27 mouse cellular contexts compared by ENCODE assay signal in the genomic region with DNA sequence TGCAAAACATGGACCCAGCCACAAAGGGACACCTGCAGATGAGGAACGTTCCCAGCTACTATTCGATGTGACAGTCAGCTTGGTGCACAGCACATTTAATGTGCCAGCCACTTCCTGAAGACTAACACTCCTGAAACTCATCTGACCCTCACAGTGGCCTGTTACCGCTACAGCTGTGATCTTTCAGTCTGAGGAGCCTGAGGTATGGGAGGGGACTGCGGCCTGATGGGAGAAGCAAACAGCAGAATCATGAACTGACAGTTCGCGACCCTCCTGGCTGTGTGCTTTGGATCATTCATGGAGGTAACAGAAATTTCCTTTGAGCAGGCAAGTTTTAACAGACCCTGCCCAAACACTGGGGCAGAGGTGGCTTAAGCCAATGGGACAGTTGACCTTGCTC.
"Had no signal": no experiment of that assay in that cellular context is flagged by ENCODE, and none has a peak within 500 bp of the region (broad histone marks: within the 10 kb centered on the region; RNA-seq: fewer than 3 reads in every experiment).

No protein-coding gene starts in this region.

- DNase-seq: cerebellum, adult 9-10 months; cerebellum, adult 9-11 months; cerebellum, postnatal 10 days; cerebellum, postnatal 14 days; cerebellum, postnatal 25 days; cerebellum, postnatal 36 days; embryo, embryonic 11 days; forebrain, postnatal 0 days; gastrocnemius, adult 2 months; gastrocnemius, postnatal 10 days; gastrocnemius, postnatal 14 days; gastrocnemius, postnatal 25 days; gastrocnemius, postnatal 36 days; heart, adult 11 months; heart, adult 18-20 months; heart, adult 2 months had no signal

- H3K27me3 ChIP-seq: embryonic facial prominence, embryonic 12.5 days; embryonic facial prominence, embryonic 13.5 days; embryonic facial prominence, embryonic 15.5 days; forebrain, embryonic 12.5 days; forebrain, embryonic 13.5 days; forebrain, embryonic 15.5 days had no signal

- H3K27ac ChIP-seq: embryonic facial prominence, embryonic 10.5 days; embryonic facial prominence, embryonic 12.5 days; embryonic facial prominence, embryonic 13.5 days; embryonic facial prominence, embryonic 15.5 days; forebrain, embryonic 10.5 days; forebrain, embryonic 12.5 days; forebrain, embryonic 13.5 days; forebrain, embryonic 15.5 days; gastrocnemius, adult 2 months; heart, adult 2 months had no signal

- H3K9me3 ChIP-seq: embryonic facial prominence, embryonic 10.5 days; embryonic facial prominence, embryonic 12.5 days; embryonic facial prominence, embryonic 13.5 days; embryonic facial prominence, embryonic 15.5 days; forebrain, embryonic 10.5 days; forebrain, embryonic 12.5 days; forebrain, embryonic 13.5 days; forebrain, embryonic 15.5 days had no signal

- H3K4me1 ChIP-seq: embryonic facial prominence, embryonic 10.5 days; embryonic facial prominence, embryonic 12.5 days; embryonic facial prominence, embryonic 13.5 days; embryonic facial prominence, embryonic 15.5 days; forebrain, embryonic 10.5 days; forebrain, embryonic 12.5 days; forebrain, embryonic 13.5 days; forebrain, embryonic 15.5 days had no signal

- H3K4me2 ChIP-seq: embryonic facial prominence, embryonic 12.5 days; embryonic facial prominence, embryonic 13.5 days; embryonic facial prominence, embryonic 15.5 days; forebrain, embryonic 12.5 days; forebrain, embryonic 13.5 days; forebrain, embryonic 15.5 days had no signal

- H3K4me3 ChIP-seq: embryonic facial prominence, embryonic 10.5 days; embryonic facial prominence, embryonic 12.5 days; embryonic facial prominence, embryonic 13.5 days; embryonic facial prominence, embryonic 15.5 days; erythroblast, embryonic 14.5 days; forebrain, embryonic 10.5 days; forebrain, embryonic 12.5 days; forebrain, embryonic 13.5 days; forebrain, embryonic 15.5 days; gastrocnemius, adult 2 months; heart, adult 2 months had no signal

- H3K9ac ChIP-seq: embryonic facial prominence, embryonic 12.5 days; embryonic facial prominence, embryonic 13.5 days; embryonic facial prominence, embryonic 15.5 days; forebrain, embryonic 12.5 days; forebrain, embryonic 13.5 days; forebrain, embryonic 15.5 days; forebrain, postnatal 0 days had no signal

- ATAC-seq: forebrain, embryonic 13.5 days; forebrain, embryonic 14.5 days; forebrain, embryonic 15.5 days; forebrain, embryonic 16.5 days; forebrain, postnatal 0 days had no signal
